Mouse (Mus musculus) heart, postnatal 0 days (tissue): ENCODE results near the gene Eif4g3. TPM values are rescaled to one million over a fixed set of nuclear protein-coding genes. Genes with fewer than 3 reads are reported as not detected.

ENCODE experiments used
- ATAC-seq: fragments of 200-750 bp; cut with Nextera tagmentation; 2 replicates; pipeline ENCODE4 v1.8.0; 2017; ENCODE audit warnings: low read depth, moderate number of reproducible peaks, moderate library complexity; ENCODE audit not compliant: insufficient read depth
- DNase-seq: peaks from one replicate; pipeline ENCODE4 v3.0.0-alpha.2; 2016; ENCODE audit warnings: low spot score
- H3K27ac ChIP-seq: fragments of 300-500 bp; sonication (generic); 2 replicates; pipeline ENCODE4 v1.5.1; 2014; ENCODE audit warnings: low read depth, mild to moderate bottlenecking
- H3K27me3 ChIP-seq: fragments of 300-500 bp; sonication (generic); 2 replicates; pipeline ENCODE4 v1.6.1; 2014; ENCODE audit warnings: low read length, mixed read lengths; ENCODE audit not compliant: control insufficient read depth, insufficient read depth
- H3K36me3 ChIP-seq: fragments of 300-500 bp; sonication (generic); replicated peaks from 2 replicates; pipeline ENCODE4 v1.6.1; 2014; ENCODE audit warnings: low read length, mixed read lengths; ENCODE audit not compliant: control insufficient read depth, insufficient read depth
- H3K4me1 ChIP-seq: fragments of 300-500 bp; sonication (generic); 2 replicates; pipeline ENCODE4 v1.6.1; 2014; ENCODE audit warnings: antibody characterized with exemption; ENCODE audit not compliant: control insufficient read depth, insufficient read depth
- H3K4me2 ChIP-seq: fragments of 300-500 bp; sonication (generic); 2 replicates; pipeline ENCODE4 v1.6.1; 2014; ENCODE audit warnings: low read depth, mild to moderate bottlenecking, low read length, moderate library complexity
- H3K4me3 ChIP-seq: fragments of 300-500 bp; sonication (generic); 2 replicates; pipeline ENCODE4 v1.5.1; 2014; ENCODE audit warnings: low read depth, low read length
- H3K9ac ChIP-seq: fragments of 300-500 bp; sonication (generic); replicated peaks from 2 replicates; pipeline ENCODE4 v1.6.1; 2014; ENCODE audit warnings: low read depth, low read length, mixed read lengths
- H3K9me3 ChIP-seq: fragments of 300-500 bp; sonication (generic); replicated peaks from 2 replicates; pipeline ENCODE4 v1.6.1; 2016; ENCODE audit warnings: low read length; ENCODE audit not compliant: control insufficient read depth
- CTCF ChIP-seq: IDR thresholded peaks from 2 replicates; pipeline ENCODE4 v1.5.1; 2016; ENCODE audit warnings: antibody characterized with exemption, control low read depth, low read depth
- EP300 ChIP-seq: IDR thresholded peaks from 2 replicates; pipeline ENCODE4 v1.6.1; 2016; ENCODE audit warnings: antibody characterized with exemption, low read depth
- WGBS: fragments of 180-500 bp; shearing (Covaris S2); extraction: QIAGEN DNeasy Blood & Tissue Kit; methylation state at CpG from one replicate; pipeline ENCODE4 v1.1.7; 2014; 5-methylcytosine and 5-hydroxymethylcytosine counted together
- polyA plus RNA-seq: library from polyadenylated mRNA; unstranded; fragments of >200 nt; fragmentation: Nextera tagmentation; extraction: Ambion mirVana; gene quantifications from 2 replicates; pipeline ENCODE4 v1.2.1, GENCODE M21; 2015
- total RNA-seq: library from RNA; depleted of rRNA; stranded (reverse); fragments of >200 nt; gene quantifications from 2 replicates; pipeline ENCODE4 v1.2.3, GENCODE M21; 2014; ENCODE audit warnings: low replicate concordance

The Eif4g3 gene
- total and polyA plus RNA-seq, 2 experiments from 2014 or later, result 10.7 to 11.1 TPM

- H3K27ac ChIP-seq, result no peak overlapping the region
- TF ChIP-seq CTCF (no peak), EP300 (no peak)
- H3K27me3 ChIP-seq, result no peaks in the 10 kb centered on the region
- H3K4me1 ChIP-seq, result no peaks in the 10 kb centered on the region
- no peak for ATAC-seq
- DNase-seq, result no peak
- H3K9me3 ChIP-seq, result no peaks in the 10 kb centered on the region
- no peak overlapping the region for H3K9ac ChIP-seq
- peaks cover 54% of the 10 kb centered on the region for H3K36me3 ChIP-seq
- H3K4me3 ChIP-seq, result no peak overlapping the region
- H3K4me2 ChIP-seq, result no peak overlapping the region
- WGBS, result 76% methylated on average over 3 of the region's 3 CpGs
These were observed 116.5 kb downstream of the Eif4g3 start for GRCm38 (mm10) chr4:138109332-138109731.

DNA sequence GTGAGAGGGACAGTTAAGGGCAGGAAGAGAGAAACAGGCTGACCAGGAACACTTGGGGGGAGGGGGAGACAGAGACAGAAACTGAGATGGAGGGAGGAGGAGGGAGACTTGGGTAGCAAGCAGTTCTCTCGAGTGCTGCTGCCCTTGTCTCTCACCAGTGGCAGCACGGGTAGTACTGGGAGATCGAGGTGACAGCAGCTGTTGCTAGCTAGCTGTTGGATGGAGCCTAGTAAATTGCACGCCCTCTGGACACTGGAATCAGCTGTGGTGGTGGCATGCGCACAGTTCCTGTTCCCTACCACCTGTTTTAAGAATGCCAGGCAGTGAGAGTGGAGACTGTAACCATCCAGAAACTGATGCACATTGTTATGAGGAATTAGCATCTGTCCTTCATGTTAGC, 119.0 kb downstream of the Eif4g3 start:
- ATAC-seq (no peak), DNase-seq (no peak)
- Histone ChIP-seq H3K4me2 (no peak overlapping the region), H3K27me3 (no peaks in the 10 kb centered on the region), H3K4me3 (no peak overlapping the region), H3K27ac (no peak overlapping the region), H3K9me3 (no peaks in the 10 kb centered on the region), H3K36me3 (peaks cover 47% of the 10 kb centered on the region), H3K4me1 (no peaks in the 10 kb centered on the region), H3K9ac (no peak overlapping the region)
- 60% methylated on average over 5 of the region's 5 CpGs for WGBS
- TF ChIP-seq EP300, result no peak
- no peak for TF ChIP-seq CTCF

DNA sequence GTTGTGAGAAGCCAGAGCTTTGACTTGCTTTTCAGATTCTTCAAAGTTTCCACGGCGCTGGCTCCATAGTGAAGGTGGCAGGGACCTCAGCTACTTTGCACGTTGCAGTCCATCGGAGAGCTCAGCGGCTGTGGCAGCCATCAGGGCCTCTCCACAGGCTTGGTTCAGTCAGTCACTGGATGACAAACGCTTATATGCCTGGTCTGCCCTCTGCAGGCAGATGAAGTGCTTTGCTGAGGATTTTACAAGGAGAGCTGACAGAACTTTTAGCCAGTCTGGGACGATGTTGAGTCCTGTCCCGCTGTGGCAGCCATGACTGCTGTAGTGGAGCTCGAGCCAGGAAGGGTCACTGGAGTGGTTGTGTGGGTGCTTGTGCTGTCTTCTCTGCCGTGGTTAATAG, 126.9 kb downstream of the Eif4g3 start:
- H3K4me3 ChIP-seq, result no peak overlapping the region
- H3K27ac ChIP-seq, result no peak overlapping the region
- no peaks in the 10 kb centered on the region for H3K9me3 ChIP-seq
- TF ChIP-seq CTCF, result peak; percentile 69
- no peak for TF ChIP-seq EP300
- DNase-seq, result peak; percentile 60
- H3K4me1 ChIP-seq, result no peaks in the 10 kb centered on the region
- H3K27me3 ChIP-seq, result no peaks in the 10 kb centered on the region
- 44% methylated on average over 10 of the region's 10 CpGs for WGBS
- H3K36me3 ChIP-seq, result peaks cover 32% of the 10 kb centered on the region
- H3K4me2 ChIP-seq, result no peak overlapping the region
- H3K9ac ChIP-seq, result no peak overlapping the region
- peak; percentile 66; the same call in 1 of the 2 replicates for ATAC-seq

- Histone ChIP-seq H3K4me3 (no peak overlapping the region), H3K27me3 (no peaks in the 10 kb centered on the region), H3K36me3 (peaks cover 35% of the 10 kb centered on the region), H3K4me2 (no peak overlapping the region), H3K9ac (no peak overlapping the region), H3K27ac (no peak overlapping the region), H3K4me1 (no peaks in the 10 kb centered on the region), H3K9me3 (no peaks in the 10 kb centered on the region)
- DNase-seq (no peak), ATAC-seq (no peak)
- WGBS, result 77% methylated on average over 7 of the region's 7 CpGs
- TF ChIP-seq CTCF (no peak), EP300 (no peak)
These were observed 131.2 kb downstream of the Eif4g3 start for GRCm38 (mm10) chr4:138124046-138124445.

- Histone ChIP-seq H3K9ac (no peak overlapping the region), H3K4me2 (no peak overlapping the region), H3K9me3 (no peaks in the 10 kb centered on the region), H3K4me3 (no peak overlapping the region), H3K27me3 (no peaks in the 10 kb centered on the region), H3K27ac (no peak overlapping the region), H3K4me1 (no peaks in the 10 kb centered on the region), H3K36me3 (peaks cover 33% of the 10 kb centered on the region)
- DNase-seq (no peak), ATAC-seq (no peak)
- 92% methylated on average over 5 of the region's 5 CpGs for WGBS
- TF ChIP-seq CTCF (no peak), EP300 (no peak)
These were observed 134.5 kb downstream of the Eif4g3 start for GRCm38 (mm10) chr4:138127371-138127770.

GRCm38 (mm10) chr4:138127781-138128180, 135.0 kb downstream of the Eif4g3 start:
- WGBS, result 78% methylated on average over 7 of the region's 7 CpGs
- no peak for ATAC-seq

More at GRCm38 (mm10) chr4:138127781-138128180, 135.0 kb downstream of the Eif4g3 start:
- Histone ChIP-seq H3K4me3 (no peak overlapping the region), H3K36me3 (peaks cover 32% of the 10 kb centered on the region), H3K27me3 (no peaks in the 10 kb centered on the region), H3K9me3 (no peaks in the 10 kb centered on the region), H3K4me1 (no peaks in the 10 kb centered on the region), H3K27ac (no peak overlapping the region), H3K4me2 (no peak overlapping the region), H3K9ac (no peak overlapping the region)
- TF ChIP-seq CTCF (no peak), EP300 (no peak)
- DNase-seq, result no peak
